Mouse (Mus musculus) heart, adult 9 months (tissue): Measurements from ENCODE around the gene Bend6.
"Not testable (repeated sequence)": the region's sequence is repeated elsewhere in the genome, so short reads cannot be mapped to it uniquely, and the experiment has no call there.

Experiments used
- DNase-seq, 2 experiments: peaks; one replicate each; pipeline ENCODE4 v3.0.0; 2022; ENCODE audit warnings: low spot score in 2 of 2

The Bend6 gene

DNA sequence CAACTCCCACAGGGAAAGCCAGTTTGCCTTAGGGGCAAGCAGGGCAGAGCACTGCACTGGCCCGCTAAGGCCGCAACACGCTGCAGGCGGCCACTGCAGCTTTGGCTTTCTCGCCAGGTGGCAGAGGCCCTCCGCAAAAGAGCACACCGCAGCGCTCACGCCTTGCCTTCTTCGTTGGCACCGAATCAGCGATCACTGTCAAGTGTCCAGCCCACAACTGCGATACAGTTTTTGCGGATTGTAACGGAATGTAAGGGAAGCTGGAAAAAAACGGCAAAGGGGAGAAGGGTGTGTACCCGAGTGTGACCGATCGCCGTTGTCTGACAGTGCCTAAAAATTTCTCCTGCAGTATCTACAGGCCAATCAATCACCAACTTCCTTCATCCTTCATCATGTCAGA is 689 bp downstream of the Bend6 start:
- DNase-seq: no peak

DNA sequence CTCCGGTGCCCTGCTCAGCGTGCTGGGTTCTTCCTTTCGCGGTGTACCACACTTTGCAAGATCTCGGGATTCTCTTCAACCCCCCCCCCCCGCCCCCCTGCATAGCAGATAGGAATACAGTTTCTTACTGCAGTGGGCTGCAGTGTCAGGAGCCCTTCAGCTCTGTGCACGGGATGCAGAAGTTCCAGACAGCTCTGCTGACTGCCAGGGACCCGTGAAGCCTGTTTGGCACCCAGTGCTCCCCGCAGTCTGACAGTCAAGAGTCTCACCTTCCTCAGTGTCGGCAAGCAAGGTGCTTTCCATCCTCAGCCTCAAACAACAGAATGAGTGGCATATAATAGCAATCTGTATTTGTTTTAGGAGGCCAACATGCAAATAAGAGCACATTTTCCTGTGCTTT is 1.4 kb downstream of the Bend6 start:
- DNase-seq: no peak

DNA sequence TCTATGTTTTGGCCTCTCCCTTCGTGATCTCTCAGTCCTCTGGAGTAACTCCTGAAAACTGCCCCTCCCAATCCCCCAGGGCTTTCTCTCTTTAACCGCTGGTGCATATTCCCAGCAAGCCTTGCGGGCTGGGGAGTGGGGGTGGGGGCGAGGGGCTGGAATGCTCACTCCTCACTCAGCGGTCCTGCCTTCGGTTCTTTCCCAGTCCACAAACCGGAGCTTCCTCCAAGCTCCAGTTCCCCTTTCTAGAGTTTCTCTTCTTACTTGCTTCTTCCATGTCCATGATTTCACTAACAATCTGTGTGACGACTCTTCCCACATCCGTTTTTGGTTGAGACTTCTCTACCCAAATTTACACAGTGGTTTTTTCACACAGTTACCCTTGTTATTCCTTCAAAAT is 4.0 kb downstream of the Bend6 start:
- DNase-seq: peak; percentile 29 to 33

DNA sequence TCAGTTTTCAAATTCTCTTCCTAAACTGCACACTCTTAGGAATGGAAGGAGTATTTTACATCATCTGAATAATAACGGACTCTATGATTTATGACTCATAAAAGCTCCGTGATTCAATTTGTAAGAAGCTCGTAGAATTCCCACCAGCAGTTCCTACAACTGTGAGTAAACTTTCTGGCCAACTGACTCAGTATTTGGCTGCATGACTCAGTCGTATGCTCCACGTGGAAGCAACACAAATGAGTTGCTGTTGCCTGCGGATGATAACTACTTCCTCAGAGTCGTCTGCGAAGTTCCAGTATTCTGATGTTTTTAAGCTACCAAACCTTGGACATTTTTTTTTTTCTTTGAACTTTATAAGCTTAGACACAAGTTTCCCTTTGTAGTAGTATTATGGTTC is 7.4 kb downstream of the Bend6 start:
- DNase-seq: peak; percentile 27 to 38

DNA sequence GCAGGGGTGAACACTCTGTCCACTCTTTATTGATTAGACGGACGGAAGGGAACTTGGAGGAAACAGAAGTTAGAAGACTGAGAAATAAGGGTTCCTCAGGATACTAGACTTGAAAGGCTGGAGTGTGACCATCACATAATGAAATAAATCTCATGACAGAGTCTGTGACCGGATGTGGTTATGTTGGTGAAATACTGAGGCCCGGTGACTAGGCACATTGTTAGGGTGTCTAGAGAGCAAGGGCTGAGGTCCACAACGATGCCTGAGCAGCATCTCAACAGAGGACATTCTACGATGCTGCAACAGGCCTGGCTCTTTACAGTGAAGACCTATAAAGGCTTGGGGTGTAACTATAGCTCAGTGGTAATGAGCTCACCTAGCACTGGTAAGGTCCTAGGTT is 9.2 kb downstream of the Bend6 start:
- DNase-seq: no peak

DNA sequence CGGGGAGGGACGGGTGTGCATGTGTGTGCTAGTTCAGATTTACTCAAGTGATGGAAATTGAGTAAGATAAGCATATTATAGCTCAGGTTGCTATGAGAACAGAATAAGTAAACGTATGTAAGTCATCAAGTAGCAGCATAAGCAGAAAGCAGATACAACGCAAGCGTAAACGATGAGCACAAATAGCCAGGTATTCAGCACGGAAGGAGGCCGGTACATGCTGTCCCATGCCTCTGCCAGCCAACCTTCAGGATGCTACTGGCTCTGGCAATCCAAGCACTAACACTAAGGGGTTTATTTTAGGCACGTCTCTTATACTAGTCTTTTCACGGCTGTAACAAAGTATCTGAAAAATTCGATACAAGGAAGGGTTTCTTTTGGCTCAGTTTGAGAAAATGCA is 10.2 kb downstream of the Bend6 start:
- DNase-seq: no peak

DNA sequence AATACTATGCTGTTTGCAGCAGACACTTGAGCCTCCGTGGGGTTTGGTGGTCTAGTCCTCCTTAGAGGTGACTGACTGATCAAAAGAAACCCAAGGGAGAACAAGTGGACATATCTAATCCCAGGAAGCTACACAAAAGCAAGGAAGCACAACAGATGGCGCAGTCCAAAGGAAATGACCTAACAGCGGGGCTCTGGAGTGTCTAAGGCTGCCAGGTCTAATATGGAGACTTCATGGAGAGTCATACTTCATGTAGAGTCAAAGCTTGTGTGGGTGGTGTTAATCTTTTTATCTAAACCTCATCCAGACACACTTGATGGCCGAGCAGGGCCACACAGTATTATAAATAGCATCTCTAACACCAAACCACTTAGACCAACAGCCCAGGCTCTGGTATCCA is 10.9 kb downstream of the Bend6 start:
- DNase-seq: no peak

DNA sequence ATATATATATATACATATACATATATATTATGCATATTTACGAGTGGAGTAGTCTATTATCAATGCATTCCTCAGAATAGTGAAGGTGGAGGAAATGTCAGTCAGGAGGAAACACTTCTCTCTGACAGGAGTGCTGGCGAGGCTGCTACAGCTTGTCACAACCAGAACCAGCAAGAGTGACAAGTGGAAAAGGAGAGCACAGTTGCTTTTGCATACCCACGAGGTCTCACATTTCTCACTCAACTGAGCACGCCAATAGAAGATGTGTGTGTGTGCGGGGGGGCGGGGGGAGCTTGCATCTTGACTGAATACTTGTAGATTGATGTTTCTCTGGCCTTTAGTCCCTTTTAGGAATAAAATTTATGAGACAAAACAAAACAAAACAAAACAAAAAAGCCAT is 11.5 kb downstream of the Bend6 start:
- no peak for DNase-seq

DNA sequence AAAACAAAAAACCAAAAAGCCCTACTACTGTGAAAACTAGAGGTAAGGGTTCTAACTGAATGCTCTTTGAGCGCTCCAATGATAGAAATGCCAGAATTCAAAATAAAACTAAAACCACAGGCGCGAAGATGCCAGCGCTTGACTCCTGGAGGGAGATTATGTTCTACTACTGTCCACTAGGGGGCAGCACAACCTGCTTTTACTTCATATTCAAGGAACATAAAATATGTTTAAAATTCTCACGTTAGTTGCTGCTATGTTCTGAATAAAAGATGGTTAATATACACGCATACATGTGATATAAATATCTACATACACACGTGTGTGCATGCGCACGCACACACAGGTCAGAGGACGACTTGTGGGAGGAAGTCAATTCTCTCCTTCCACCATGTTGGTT is 14.8 kb downstream of the Bend6 start:
- peak in 1 of 2 experiments; percentile 48 for DNase-seq

DNA sequence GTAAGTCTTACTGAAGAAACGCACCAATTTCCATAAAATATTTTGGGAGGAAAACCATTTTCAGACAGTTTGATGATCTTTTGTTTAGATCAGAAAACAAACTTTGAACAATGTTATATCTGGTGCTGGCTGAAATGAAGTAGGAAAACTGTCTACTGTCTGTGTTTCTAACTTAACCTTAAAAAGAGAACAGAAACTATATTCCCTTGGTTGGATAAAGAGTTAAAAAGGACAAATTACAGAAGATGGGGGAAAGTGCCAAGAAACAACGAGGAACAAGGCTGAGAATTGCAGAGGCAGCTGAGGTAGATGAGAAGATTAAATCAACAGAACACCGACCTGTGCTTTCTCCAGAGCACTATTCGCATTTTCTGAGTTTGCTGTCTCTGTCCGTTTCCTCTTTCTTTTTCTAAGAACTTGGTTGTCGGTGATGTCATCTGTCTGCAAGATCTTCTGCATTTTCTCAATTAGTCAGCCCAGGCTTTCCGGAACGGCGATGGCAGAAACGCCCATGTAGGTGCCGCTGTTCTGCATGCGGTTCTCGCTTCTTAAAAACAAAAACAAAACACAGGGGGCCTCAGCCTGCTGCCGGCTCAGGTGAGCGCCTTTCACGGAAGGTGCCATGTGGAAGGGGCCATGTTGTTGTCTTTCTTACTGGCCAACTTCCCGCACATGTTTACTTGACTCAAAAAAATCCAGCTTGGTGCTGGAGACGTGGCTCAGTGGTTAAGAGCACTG is 24.3 kb downstream of the Bend6 start:
- DNase-seq: peak; percentile 44 to 46

DNA sequence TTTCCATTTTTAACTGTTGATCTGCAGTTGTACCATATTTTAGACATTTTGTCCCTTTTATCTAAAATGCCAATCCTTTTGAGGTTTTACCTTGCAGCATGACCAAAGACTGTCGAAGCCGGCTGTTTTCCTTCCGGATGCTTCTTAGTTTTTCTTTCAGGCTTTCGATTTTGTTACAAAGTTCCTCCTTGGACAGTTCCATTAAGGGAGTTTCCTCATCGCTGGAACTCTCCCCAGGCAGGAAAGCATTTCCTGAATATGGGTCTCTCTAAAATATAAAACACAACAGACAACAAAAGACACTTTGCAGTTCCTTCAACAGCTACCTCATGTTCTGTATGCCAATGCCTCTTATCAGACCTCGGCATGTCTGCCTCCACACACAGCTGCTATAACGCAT is 29.4 kb downstream of the Bend6 start:
- peak; percentile 11 to 40 for DNase-seq

DNA sequence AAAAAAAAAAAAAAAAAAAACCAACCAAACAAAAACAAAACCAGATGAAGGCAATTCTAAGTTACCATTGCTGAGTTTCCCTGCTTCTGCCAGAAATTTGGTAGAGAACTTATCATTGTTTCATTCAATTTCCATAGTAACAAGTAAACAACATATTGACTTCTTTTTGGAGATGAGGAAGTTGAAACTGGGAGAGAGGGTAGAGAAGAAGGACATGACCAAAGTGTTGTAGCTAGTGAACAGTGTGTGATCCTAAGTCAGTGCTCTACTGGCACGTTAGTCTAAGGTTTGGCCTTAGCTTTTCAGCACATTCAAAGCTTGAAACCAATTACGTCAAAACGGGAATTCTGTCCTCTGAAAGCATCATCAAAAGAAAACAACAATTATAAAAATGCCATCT is 31.2 kb downstream of the Bend6 start:
- no peak for DNase-seq

DNA sequence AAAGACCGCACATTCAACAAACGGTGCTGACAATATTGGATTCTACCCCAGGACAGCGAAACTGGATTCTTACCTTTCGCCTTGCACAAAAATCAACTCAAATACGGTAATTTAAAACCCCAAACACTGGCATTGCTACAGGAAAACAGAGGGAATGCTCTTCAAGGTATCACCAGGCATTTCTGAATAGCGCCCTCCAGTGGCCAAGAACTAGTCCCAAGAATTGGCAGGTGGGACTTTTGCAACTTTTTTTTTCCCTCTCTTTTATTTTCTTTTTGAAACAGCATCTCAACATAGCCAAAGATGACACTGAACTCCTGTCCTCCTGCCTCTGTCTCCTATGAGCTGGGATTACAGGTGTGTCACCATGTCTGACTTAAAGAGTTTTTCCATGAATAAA is 31.9 kb downstream of the Bend6 start:
- no peak for DNase-seq

DNA sequence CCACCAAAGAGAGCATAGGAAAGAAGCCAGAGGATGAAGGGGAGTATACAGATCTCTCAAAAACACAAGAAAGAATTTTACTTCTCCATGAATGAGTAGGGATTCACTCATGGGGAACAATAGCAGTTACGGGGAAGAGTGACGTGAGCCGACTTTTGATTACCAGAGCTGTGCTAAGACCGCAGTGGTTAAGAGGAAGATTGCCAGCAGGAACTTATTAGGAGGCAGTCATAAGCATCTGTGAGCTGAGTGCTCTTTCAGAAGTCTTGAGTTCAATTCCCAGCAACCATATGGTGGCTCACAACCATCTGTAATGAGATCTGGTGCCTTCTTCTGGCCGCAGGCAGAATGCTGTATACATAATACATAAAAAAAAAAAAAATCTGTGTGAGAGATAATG is 34.1 kb downstream of the Bend6 start:
- DNase-seq: no peak

DNA sequence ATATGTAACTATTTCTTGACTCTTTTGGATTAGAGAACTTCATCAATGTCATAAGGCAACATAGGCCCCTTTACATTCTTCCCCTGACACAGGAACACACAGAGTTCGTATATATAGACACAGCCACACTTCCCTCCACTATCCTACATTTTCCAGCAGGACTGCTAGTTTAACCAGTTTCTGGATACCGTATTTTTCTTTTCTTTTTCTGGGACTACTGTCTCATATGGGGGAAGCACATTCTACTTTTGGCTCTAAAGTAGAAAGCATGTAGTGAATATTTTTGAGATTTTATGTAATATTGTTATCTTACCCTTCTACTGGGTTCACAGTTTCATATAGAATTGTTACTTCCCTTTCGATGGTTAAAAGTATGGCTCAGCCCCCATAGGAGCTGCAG is 38.2 kb downstream of the Bend6 start:
- DNase-seq: no peak

DNA sequence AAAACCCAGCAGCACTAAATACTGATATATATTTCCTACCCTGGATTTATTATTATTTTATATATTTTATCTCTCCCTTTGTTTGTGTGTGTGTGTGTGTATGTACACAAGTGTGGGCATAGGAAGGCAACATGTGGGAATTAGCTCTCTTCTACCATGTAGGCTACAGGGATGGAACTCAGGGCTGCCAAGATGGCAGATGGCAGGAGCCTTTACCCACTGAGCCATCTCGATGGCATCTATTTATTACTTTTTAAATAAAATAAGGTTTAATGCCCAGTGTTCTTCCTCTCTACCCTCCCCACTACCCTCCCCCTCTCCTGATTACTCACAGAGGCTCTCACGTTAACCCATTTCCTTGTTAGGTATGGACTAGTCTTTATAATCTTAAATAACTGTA is 38.6 kb downstream of the Bend6 start:
- no peak for DNase-seq

DNA sequence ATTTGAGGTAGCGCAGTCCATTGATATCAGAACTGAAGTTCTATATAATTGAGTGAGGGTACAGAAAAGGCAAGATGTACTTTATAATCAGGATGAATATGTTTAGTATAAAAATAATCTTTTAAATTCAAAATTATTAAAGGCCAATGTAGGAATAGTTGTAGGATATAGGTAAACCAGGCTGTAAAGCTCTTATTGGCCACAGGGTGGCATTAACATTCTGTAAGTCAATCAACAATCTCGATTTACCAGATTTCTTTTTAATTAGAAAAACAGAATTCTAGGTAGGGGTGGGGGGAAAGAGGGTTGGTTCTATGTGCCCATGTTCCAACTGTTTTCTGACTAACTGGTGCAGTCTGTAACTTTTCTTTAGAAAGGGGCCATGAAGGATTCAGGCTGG is 60.8 kb downstream of the Bend6 start:
- no peak for DNase-seq

DNA sequence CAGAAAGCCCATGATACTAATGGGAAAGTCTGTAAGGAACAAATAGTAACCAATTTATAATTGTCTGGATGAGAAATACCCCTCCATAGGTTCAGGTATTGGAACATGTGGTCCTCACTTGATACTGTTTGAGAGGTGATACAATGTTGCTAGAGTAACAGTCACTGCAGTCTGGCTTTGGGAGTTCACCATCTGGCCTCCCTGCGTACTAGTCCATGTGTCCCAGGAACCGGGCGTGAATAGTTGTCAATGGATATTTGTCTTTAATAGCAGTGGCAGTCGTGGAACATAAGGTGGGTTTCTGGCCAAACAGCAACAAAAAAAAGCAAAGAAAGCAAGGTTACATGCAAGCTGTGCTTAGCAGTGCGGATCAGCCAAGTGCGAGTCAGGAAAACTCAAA is 63.8 kb downstream of the Bend6 start:
- no peak for DNase-seq

DNA sequence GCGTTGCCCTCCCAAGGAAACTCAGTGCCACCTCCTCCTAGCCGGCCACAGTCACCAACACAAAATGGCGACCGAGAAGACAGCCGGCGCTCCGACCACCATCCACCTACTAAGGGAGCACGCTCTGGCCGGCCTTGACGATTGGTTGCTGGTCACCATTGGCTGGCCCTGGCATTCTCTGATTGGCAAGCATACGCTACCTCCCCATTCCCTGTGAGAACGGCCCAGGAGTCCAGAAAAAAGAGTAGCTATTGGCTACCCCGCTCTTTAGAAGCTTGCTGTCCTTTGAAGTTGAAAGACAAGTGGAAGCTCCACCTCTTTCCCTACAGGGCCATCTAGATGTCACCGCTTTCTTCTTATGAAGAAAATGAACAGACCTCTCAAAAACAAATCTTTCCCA is 68.7 kb downstream of the Bend6 start:
- not testable (repeated sequence) for DNase-seq

DNA sequence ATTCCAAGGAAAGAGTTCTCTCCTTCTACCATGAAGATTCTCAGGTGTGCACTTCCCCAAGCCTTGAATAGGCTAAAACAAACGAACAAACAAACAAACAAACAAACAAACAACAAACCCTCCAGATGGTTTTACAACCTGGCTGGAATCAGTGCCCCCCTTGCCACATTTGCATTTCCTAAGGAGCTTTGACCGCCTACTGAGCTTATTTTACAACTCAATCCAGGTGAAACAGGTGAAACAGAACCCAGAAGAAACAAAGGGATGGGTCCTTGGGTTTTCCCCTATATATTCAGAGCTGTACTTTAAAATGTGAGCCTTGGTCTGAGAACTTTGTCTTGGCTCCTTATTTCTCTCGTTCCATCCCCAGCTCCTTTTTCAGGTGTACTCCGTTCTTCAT is 77.0 kb downstream of the Bend6 start:
- no peak for DNase-seq

DNA sequence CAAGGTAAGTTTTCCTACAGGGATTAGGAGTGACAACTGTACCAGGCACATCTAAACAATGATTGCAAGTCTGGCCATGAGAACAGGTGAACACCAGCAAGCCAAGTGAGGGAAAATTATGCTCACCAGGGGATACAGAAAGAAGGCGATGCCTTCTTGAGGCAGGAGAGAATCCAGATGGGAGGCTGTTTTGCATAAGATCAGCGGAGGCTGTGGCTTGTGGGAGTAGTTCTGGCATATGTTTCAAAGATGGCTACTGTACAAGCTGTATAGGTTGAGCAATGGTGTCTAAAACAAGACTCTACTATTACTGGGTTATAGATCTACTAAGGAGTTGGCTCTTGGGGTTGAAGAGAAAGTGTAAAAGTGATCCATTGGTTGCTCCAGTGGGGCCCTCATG is 89.7 kb downstream of the Bend6 start:
- DNase-seq: no peak

DNA sequence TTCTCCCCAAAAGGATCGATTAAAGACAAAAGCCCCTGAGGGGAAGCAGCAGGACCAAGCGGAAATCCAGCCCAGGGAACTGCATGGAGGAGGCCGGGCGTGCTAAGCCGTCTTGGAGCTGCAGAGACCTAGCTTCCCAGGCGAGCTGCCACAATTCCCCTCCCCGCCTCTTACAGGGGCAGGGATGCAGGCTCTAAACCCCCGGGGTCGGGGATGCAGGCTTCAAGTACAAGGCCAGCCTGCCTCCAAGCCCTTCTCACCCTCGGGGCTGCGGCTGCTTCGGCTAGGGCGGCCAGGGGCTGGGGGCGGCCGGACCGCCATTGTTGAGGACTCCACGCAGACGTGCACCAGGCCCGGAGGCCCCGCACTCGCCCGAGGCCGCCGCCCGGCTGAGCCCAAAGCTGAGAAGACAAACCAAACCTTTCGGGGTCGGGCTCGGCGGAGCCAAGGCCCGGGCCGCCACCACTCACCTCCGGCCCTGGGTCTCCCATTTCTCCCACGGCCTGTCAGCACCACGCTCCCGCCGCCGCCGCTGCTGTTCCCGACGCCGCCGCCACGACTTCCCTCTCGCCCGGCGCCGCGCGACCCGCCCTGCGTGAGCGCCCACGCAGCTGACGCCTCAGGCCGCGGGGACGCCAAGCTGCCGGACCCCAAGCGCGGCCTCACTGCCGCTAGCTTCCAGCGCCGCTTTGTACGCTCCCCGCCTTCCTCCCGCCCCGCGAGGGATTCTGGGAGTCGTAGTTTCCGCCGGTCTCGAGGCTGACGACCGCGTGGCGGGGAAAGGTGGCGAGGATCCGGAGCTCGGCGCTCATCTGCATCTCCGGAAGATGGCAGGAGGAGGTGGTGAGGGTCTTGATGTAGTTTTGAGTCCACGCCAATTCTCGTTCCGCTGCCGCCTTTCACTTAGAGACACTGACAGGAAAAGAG is 93.5 kb downstream of the Bend6 start, which contains the start of gene Zfp451:
TSS of gene Zfp451 (minus strand) at position 728 of the 927 bp plus-strand sequence.
- peak; percentile 86 for DNase-seq

DNA sequence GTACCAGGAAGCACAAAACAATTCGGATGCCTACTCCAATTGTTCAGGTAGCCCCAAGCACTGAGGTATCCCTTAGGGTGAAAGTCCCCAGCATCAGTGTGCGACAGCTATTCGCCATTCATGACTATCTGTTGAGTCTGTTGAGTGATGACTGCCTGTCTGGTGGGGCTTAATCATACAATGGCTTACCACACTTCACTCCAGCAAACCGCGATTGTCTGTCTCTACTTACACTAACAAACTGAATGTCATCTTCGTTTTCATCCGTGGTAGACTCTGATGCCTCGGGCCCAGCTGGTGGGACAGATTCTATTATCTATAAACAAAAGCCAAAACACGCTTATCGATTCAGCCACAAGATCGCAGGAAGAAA is 94.1 kb downstream of the Bend6 start:
- DNase-seq: no peak
